Mouse (Mus musculus) forebrain, postnatal 0 days (tissue): ENCODE data around the gene Abcb10. TPM values are rescaled to one million over a fixed set of nuclear protein-coding genes. Genes with fewer than 3 reads are reported as not detected.

ENCODE experiments used
- ATAC-seq: fragments of 200-750 bp; cut with Nextera tagmentation; 2 replicates; pipeline ENCODE4 v1.8.0; 2017; ENCODE audit warnings: mild to moderate bottlenecking, moderate library complexity
- DNase-seq: peaks from one replicate; pipeline ENCODE4 v3.0.0-alpha.2; 2015
- H3K27ac ChIP-seq: fragments of 300-500 bp; sonication (generic); 2 replicates; pipeline ENCODE4 v1.5.1; 2014; ENCODE audit warnings: low read depth, mild to moderate bottlenecking, antibody characterized with exemption, low read length, moderate library complexity, mixed read lengths
- H3K27me3 ChIP-seq: fragments of 300-500 bp; sonication (generic); 2 replicates; pipeline ENCODE4 v1.6.1; 2014; ENCODE audit warnings: mild to moderate bottlenecking, low read length, mixed read lengths; ENCODE audit not compliant: insufficient read depth
- H3K36me3 ChIP-seq: fragments of 300-500 bp; sonication (generic); 2 replicates; pipeline ENCODE4 v1.6.1; 2014; ENCODE audit warnings: mild to moderate bottlenecking, moderate library complexity; ENCODE audit not compliant: insufficient read depth
- H3K4me1 ChIP-seq: fragments of 300-500 bp; sonication (generic); 2 replicates; pipeline ENCODE4 v1.6.1; 2014; ENCODE audit warnings: antibody characterized with exemption; ENCODE audit not compliant: insufficient read depth
- H3K4me2 ChIP-seq: fragments of 300-500 bp; sonication (generic); 2 replicates; pipeline ENCODE4 v1.6.1; 2014; ENCODE audit warnings: low read depth, mild to moderate bottlenecking, moderate library complexity
- H3K4me3 ChIP-seq: fragments of 300-500 bp; sonication (generic); 2 replicates; pipeline ENCODE4 v1.5.1; 2014; ENCODE audit warnings: low read depth, low read length, mixed read lengths
- H3K9ac ChIP-seq: fragments of 300-500 bp; sonication (generic); 2 replicates; pipeline ENCODE4 v1.6.1; 2014; ENCODE audit warnings: mild to moderate bottlenecking
- H3K9me3 ChIP-seq: fragments of 300-500 bp; sonication (generic); 2 replicates; pipeline ENCODE4 v1.6.1; 2016; ENCODE audit warnings: low read length
- CTCF ChIP-seq: sonication (generic); IDR thresholded peaks from 2 replicates; pipeline ENCODE4 v1.5.1; 2016; ENCODE audit warnings: antibody characterized with exemption, control low read depth, low read depth
- WGBS: fragments of 180-500 bp; shearing (Covaris S2); extraction: QIAGEN DNeasy Blood & Tissue Kit; methylation state at CpG from one replicate; pipeline ENCODE4 v1.1.7; 2014; 5-methylcytosine and 5-hydroxymethylcytosine counted together
- microRNA counts: library from miRNA; unstranded; fragments of <30 nt; microRNA quantifications from one replicate; lab custom pipeline; 2015
- microRNA-seq, 2 experiments: library from miRNA; unstranded; fragments of <30 nt; microRNA quantifications; one replicate each; pipeline ENCODE4; 2016
- polyA plus RNA-seq: library from polyadenylated mRNA; unstranded; fragments of >200 nt; fragmentation: Nextera tagmentation; extraction: Ambion mirVana; gene quantifications from 2 replicates; pipeline ENCODE4 v1.2.1, GENCODE M21; 2015
- total RNA-seq: library from RNA; depleted of rRNA; stranded (reverse); fragments of >200 nt; gene quantifications from 2 replicates; pipeline ENCODE4 v1.2.3, GENCODE M21; 2014; rRNA removed

Gene Abcb10
- total and polyA plus RNA-seq, 2 experiments from 2014 or later, result 10.4 to 35.4 TPM

DNA sequence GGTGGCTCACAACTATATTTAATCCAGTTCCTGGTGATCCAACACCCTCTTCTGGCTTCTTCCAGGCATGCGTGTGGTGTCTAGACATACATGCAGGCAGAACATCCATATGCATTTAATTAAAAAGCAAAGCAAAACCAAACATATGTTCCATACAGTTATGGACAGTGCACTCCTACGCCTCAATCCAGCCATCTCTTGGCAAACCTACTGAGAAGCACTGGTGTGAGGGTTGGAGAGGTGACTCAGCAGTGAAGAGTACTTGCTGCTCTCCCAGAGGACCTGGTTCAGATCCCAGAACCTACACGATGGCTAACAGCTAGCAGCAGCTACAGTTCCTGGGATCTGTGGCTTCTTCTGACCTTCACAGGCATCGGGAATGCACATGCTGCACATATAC is 70.7 kb downstream of the Abcb10 start:
- TF ChIP-seq CTCF, result no peak
- Histone ChIP-seq H3K4me1 (no peaks in the 10 kb centered on the region), H3K9me3 (no peaks in the 10 kb centered on the region), H3K27me3 (no peaks in the 10 kb centered on the region), H3K4me2 (no peak overlapping the region), H3K4me3 (no peak overlapping the region), H3K9ac (no peak overlapping the region), H3K36me3 (peaks cover 72% of the 10 kb centered on the region), H3K27ac (no peak overlapping the region)
- WGBS, result 90% methylated on average over 4 of the region's 4 CpGs
- no peak for ATAC-seq
- DNase-seq, result no peak

DNA sequence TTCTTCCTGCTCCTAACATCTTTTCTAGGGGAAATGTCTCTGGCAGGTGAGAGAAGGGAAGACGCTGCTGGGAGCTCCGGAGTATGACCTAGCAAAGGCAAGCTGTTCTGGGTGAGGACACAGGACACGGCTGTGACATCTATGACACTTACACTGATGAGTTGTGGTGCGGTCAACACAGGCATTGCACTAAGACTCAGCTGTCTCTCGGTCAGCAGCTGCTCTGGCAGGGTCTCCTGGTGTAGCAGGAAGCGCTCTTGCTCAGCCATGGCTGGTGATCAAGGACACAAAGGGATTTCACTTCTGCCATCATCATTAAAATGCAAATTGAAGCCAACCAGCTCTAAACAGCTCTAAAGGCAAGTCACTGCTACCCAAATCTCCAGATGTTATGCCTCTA is 75.3 kb downstream of the Abcb10 start:
- no peaks in the 10 kb centered on the region for H3K9me3 ChIP-seq
- H3K27ac ChIP-seq, result no peak overlapping the region
- 90% methylated on average over 6 of the region's 6 CpGs for WGBS
- DNase-seq, result no peak
- no peak for TF ChIP-seq CTCF
- no peak overlapping the region for H3K4me2 ChIP-seq
- H3K4me1 ChIP-seq, result no peaks in the 10 kb centered on the region
- no peaks in the 10 kb centered on the region for H3K27me3 ChIP-seq
- no peak overlapping the region for H3K9ac ChIP-seq
- H3K4me3 ChIP-seq, result no peak overlapping the region
- no peak for ATAC-seq
- peaks cover 71% of the 10 kb centered on the region for H3K36me3 ChIP-seq

GRCm38 (mm10) chr8:123902653-123903052 is 80.3 kb downstream of the Abcb10 start:
- no peak overlapping the region for H3K9ac ChIP-seq
- DNase-seq (no peak), ATAC-seq (no peak)
- no peak overlapping the region for H3K4me3 ChIP-seq
- H3K36me3 ChIP-seq, result peaks cover 65% of the 10 kb centered on the region
- H3K27ac ChIP-seq, result no peak overlapping the region
- no peaks in the 10 kb centered on the region for H3K9me3 ChIP-seq
- TF ChIP-seq CTCF, result no peak
- no peaks in the 10 kb centered on the region for H3K27me3 ChIP-seq
- H3K4me1 ChIP-seq, result no peaks in the 10 kb centered on the region
- no peak overlapping the region for H3K4me2 ChIP-seq
- WGBS, result 82% methylated on average over 7 of the region's 7 CpGs

MicroRNA genes within 50 kb of the gene (microRNA counts, 519-probe panel; counts per million panel counts)
- not detected for microRNA mmu-miR-1967 (lab: Ali Mortazavi, UCI)

Small RNA genes within 50 kb of the gene (microRNA-seq; reads per million reads assigned to microRNA genes)
- 0 to 0.39 reads per million in 2 experiments for gene Mir1967

Other genes starting within 250 kb of the Abcb10 start
- gene Rab4a, start 177.1 kb downstream of the Abcb10 start, total RNA-seq, result 70.9 and 72.8 TPM in 2 replicates
- 113 and 127 TPM in 2 replicates for gene Rab4a, start 177.1 kb downstream of the Abcb10 start, polyA plus RNA-seq
- gene Ccsap, start 122.9 kb downstream of the Abcb10 start, total RNA-seq, result 19.5 and 21.8 TPM in 2 replicates
- gene Ccsap, start 122.9 kb downstream of the Abcb10 start, polyA plus RNA-seq, result 10.0 and 10.6 TPM in 2 replicates
- 10.5 and 20.1 TPM in 2 replicates for gene Acta1, start 88.4 kb downstream of the Abcb10 start, total RNA-seq
- gene Acta1, start 88.4 kb downstream of the Abcb10 start, polyA plus RNA-seq, result 17.1 and 20.4 TPM in 2 replicates
- 21.9 and 31.8 TPM in 2 replicates for gene Nup133, start 33.9 kb downstream of the Abcb10 start, total RNA-seq
- gene Nup133, start 33.9 kb downstream of the Abcb10 start, polyA plus RNA-seq, result 16.4 and 17.3 TPM in 2 replicates
- 33.3 and 39.8 TPM in 2 replicates for gene Taf5l, start 38.3 kb upstream of the Abcb10 start, total RNA-seq
- 24.4 and 26.7 TPM in 2 replicates for gene Taf5l, start 38.3 kb upstream of the Abcb10 start, polyA plus RNA-seq
- 12.7 and 14.8 TPM in 2 replicates for gene Urb2, start 38.4 kb upstream of the Abcb10 start, total RNA-seq
- 1.2 and 1.8 TPM in 2 replicates for gene Urb2, start 38.4 kb upstream of the Abcb10 start, polyA plus RNA-seq
- gene Galnt2, start 248.3 kb upstream of the Abcb10 start, total RNA-seq, result 55.4 and 55.5 TPM in 2 replicates
- gene Galnt2, start 248.3 kb upstream of the Abcb10 start, polyA plus RNA-seq, result 58.2 and 63.1 TPM in 2 replicates